ENCODE assay signal across 11 mouse cellular contexts in the genomic region with DNA sequence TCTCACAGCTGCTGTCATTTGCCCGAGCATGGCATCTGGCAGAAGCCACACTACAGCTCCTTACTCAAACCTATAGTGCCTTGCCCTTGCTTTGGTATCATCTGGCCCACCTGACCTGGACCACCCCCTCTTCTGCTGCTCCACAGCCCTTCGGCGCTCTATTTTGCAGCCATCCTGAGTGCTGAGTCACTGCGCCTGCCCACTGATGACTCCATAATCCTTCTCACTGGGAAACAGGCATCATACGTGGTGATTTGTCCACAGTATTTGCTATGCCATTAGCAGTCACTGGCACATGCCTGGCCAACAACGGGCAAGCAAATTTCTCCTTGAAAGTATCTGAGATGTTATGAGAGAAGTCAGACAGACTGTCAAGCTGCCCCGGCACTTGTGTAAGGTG. TPM values are rescaled to one million over a fixed set of nuclear protein-coding genes. Genes with fewer than 3 reads are reported as not detected.
DNase-seq lines count a peak whose midpoint lies in the region; ATAC-seq and TF ChIP-seq lines count a peak whose summit lies in the region.
"Had no signal": no experiment of that assay in that cellular context is flagged by ENCODE, and none has a peak within 500 bp of the region (broad histone marks: within the 10 kb centered on the region; RNA-seq: fewer than 3 reads in every experiment).

No protein-coding gene starts in this region.

- no peaks in the 10 kb centered on the region for H3K9me3 ChIP-seq in liver, embryonic 11.5 days (ENCODE audit: control insufficient read depth, low read length)
- no peaks in the 10 kb centered on the region for H3K9me3 ChIP-seq in heart, embryonic 16.5 days (replicated peaks; ENCODE audit: control insufficient read depth, low read length)
- no peaks in the 10 kb centered on the region for H3K9me3 ChIP-seq in forebrain, embryonic 11.5 days (ENCODE audit: control insufficient read depth, low read length)
- H3K9me3 ChIP-seq: limb, embryonic 12.5 days; midbrain, embryonic 13.5 days had no signal

- peaks cover 5% of the 10 kb centered on the region for H3K36me3 ChIP-seq in heart, adult 2 months (ENCODE audit: control insufficient read depth, insufficient read depth, low read length)
- no peaks in the 10 kb centered on the region for H3K36me3 ChIP-seq in liver, embryonic 11.5 days (ENCODE audit: control insufficient read depth, insufficient read depth, low read length)
- H3K36me3 ChIP-seq in heart, embryonic 16.5 days (ENCODE audit: control insufficient read depth, insufficient read depth), result no peaks in the 10 kb centered on the region
- no peaks in the 10 kb centered on the region for H3K36me3 ChIP-seq in forebrain, embryonic 11.5 days (ENCODE audit: control insufficient read depth, insufficient read depth, low read length)
- H3K36me3 ChIP-seq: limb, embryonic 12.5 days had no signal

- no peak for TF ChIP-seq POLR2A in heart, adult 2 months (IDR thresholded peaks at IDR 0.05; ENCODE audit: insufficient read depth, low read depth, low read length)

- H3K27me3 ChIP-seq in heart, adult 2 months (ENCODE audit: control insufficient read depth, insufficient read depth, low read length), result no peaks in the 10 kb centered on the region
- H3K27me3 ChIP-seq in liver, embryonic 11.5 days (replicated peaks; ENCODE audit: control insufficient read depth, insufficient read depth, low read length), result no peaks in the 10 kb centered on the region
- H3K27me3 ChIP-seq in heart, embryonic 16.5 days (ENCODE audit: control insufficient read depth, insufficient read depth, low read length), result no peaks in the 10 kb centered on the region
- H3K27me3 ChIP-seq in forebrain, embryonic 11.5 days (ENCODE audit: control insufficient read depth, insufficient read depth, low read length), result no peaks in the 10 kb centered on the region
- H3K27me3 ChIP-seq: midbrain, embryonic 13.5 days had no signal

- peak overlapping the region; percentile 27 for H3K9ac ChIP-seq in heart, adult 2 months (ENCODE audit: low read depth, low read length)
- no peak overlapping the region for H3K9ac ChIP-seq in liver, embryonic 11.5 days (ENCODE audit: low read depth, low read length)
- peak overlapping the region; percentile 81 for H3K9ac ChIP-seq in heart, embryonic 16.5 days (ENCODE audit: low read length)
- H3K9ac ChIP-seq in forebrain, embryonic 11.5 days (ENCODE audit: low read length), result no peak overlapping the region
- H3K9ac ChIP-seq: forebrain, postnatal 0 days; limb, embryonic 12.5 days; midbrain, embryonic 13.5 days had no signal

- WGBS in heart, adult 2 months, result 64% methylated on average over 7 of the region's 7 CpGs
- WGBS in liver, embryonic 11.5 days, result 55% methylated on average over 7 of the region's 7 CpGs
- WGBS in heart, embryonic 16.5 days, result 62% methylated on average over 7 of the region's 7 CpGs
- WGBS in forebrain, embryonic 11.5 days, result 92% methylated on average over 7 of the region's 7 CpGs

- intact Hi-C loops in heart, adult 2 months (cut with DNase I), result loop anchor here (1.0 to 10.0 kb wide), 3 partner anchors 15 to 115 kb away; no protein-coding TSS in a partner anchor

- DNase-seq in heart, adult 2 months, result no peak
- no peak for DNase-seq in heart, adult 8-10 months (ENCODE audit: low spot score)
- DNase-seq in liver, embryonic 11.5 days (ENCODE audit: low spot score), result no peak
- DNase-seq in liver, result no peak
- no peak for DNase-seq in forebrain, embryonic 11.5 days (ENCODE audit: low spot score)
- DNase-seq in layer of hippocampus, postnatal 10 days (ENCODE audit: low spot score in 2 of 2), result no peak
- DNase-seq: forebrain, postnatal 0 days had no signal

- no peak for TF ChIP-seq CTCF in heart, adult 2 months (IDR thresholded peaks at IDR 0.05)

- no peak overlapping the region for H3K4me2 ChIP-seq in liver, embryonic 11.5 days
- no peak overlapping the region for H3K4me2 ChIP-seq in heart, embryonic 16.5 days (ENCODE audit: low read depth, low read length)
- no peak overlapping the region for H3K4me2 ChIP-seq in forebrain, embryonic 11.5 days (ENCODE audit: low read depth, low read length, severe bottlenecking)
- H3K4me2 ChIP-seq: limb, embryonic 12.5 days; midbrain, embryonic 13.5 days had no signal

- H3K79me2 ChIP-seq in heart, adult 2 months (replicated peaks; ENCODE audit: control insufficient read depth, insufficient read depth, low read length), result no peaks in the 10 kb centered on the region

- 0 out of 2 replicates have a peak, but pooled peaks have one; percentile 22 for ATAC-seq in liver, embryonic 11.5 days (replicated peaks; ENCODE audit: low FRiP score)
- ATAC-seq in heart, embryonic 16.5 days (replicated peaks; ENCODE audit: extremely low read depth, insufficient read depth, low FRiP score), result no peak
- peak; percentile 23; the same call in 1 of the 2 replicates for ATAC-seq in megakaryocyte-erythroid progenitor cell, adult 5-6 weeks (replicated peaks; ENCODE audit: low FRiP score, low TSS enrichment, poor library complexity, severe bottlenecking)
- no peak for ATAC-seq in forebrain, embryonic 11.5 days (replicated peaks; ENCODE audit: low FRiP score)
- ATAC-seq: forebrain, postnatal 0 days; midbrain, embryonic 13.5 days had no signal

- peak overlapping the region; percentile 93 for H3K27ac ChIP-seq in heart, adult 2 months
- H3K27ac ChIP-seq in liver, embryonic 11.5 days (ENCODE audit: low read depth, low read length), result no peak overlapping the region
- peak overlapping the region; percentile 96 for H3K27ac ChIP-seq in heart, embryonic 16.5 days (ENCODE audit: low read length)
- no peak overlapping the region for H3K27ac ChIP-seq in forebrain, embryonic 11.5 days (ENCODE audit: low read depth, low read length)
- H3K27ac ChIP-seq: limb, embryonic 12.5 days; midbrain, embryonic 13.5 days had no signal

- TF ChIP-seq EP300 in heart, adult 2 months (IDR thresholded peaks at IDR 0.05; ENCODE audit: insufficient read depth, low read depth, low read length), result no peak

- no peak overlapping the region for H3K4me3 ChIP-seq in heart, adult 2 months
- no peak overlapping the region for H3K4me3 ChIP-seq in liver, embryonic 11.5 days (ENCODE audit: low read depth, low read length)
- H3K4me3 ChIP-seq in heart, embryonic 16.5 days (ENCODE audit: low read length), result no peak overlapping the region
- H3K4me3 ChIP-seq in forebrain, embryonic 11.5 days (ENCODE audit: low read depth, low read length), result no peak overlapping the region
- H3K4me3 ChIP-seq: midbrain, embryonic 13.5 days had no signal

- H3K4me1 ChIP-seq in heart, adult 2 months (ENCODE audit: control insufficient read depth, insufficient read depth, low read length), result peaks cover 24% of the 10 kb centered on the region
- no peaks in the 10 kb centered on the region; the same call in none of the 2 replicates for H3K4me1 ChIP-seq in liver, embryonic 11.5 days (replicated peaks; ENCODE audit: control insufficient read depth, insufficient read depth, low read length)
- peaks cover 39% of the 10 kb centered on the region for H3K4me1 ChIP-seq in heart, embryonic 16.5 days (ENCODE audit: control insufficient read depth, insufficient read depth, low read length)
- no peaks in the 10 kb centered on the region for H3K4me1 ChIP-seq in forebrain, embryonic 11.5 days (replicated peaks; ENCODE audit: control insufficient read depth, insufficient read depth, low read length)
- H3K4me1 ChIP-seq: midbrain, embryonic 13.5 days had no signal

RNA-seq across cellular contexts. Expression of gene Depp1, which starts 0.6 kb away (rescaled TPM):
- total RNA-seq in heart, adult 2 months (2021), result 10 to 100 TPM; 53.5 to 86.1 TPM
- 32.7 and 53.0 TPM in 2 replicates for polyA plus RNA-seq in heart, adult 2 months (2012; rRNA removed)
- total RNA-seq in heart, adult 8-10 months (2022), result 10 to 100 TPM; 32.2 to 58.5 (median 41.2) TPM
- 5.3 and 6.1 TPM in 2 replicates for polyA plus RNA-seq in liver, embryonic 11.5 days (2014; fragmentation: Nextera tagmentation; extraction: Ambion mirVana)
- polyA plus RNA-seq in heart, embryonic 16.5 days (2015; fragmentation: Nextera tagmentation; extraction: Ambion mirVana), result 65.7 and 68.9 TPM in 2 replicates
- total RNA-seq in megakaryocyte-erythroid progenitor cell, adult 5-6 weeks (2014; fragmentation: Nextera tagmentation), result not detected in 2 replicates
- total RNA-seq in megakaryocyte-erythroid progenitor cell, adult 5-6 weeks (2017), result not detected in 2 replicates
- 3.9 and 5.0 TPM in 2 replicates for polyA plus RNA-seq in forebrain, embryonic 11.5 days (2014; fragmentation: Nextera tagmentation; extraction: Ambion mirVana)
- 1 to 10 TPM; 1.7 to 3.9 TPM for total RNA-seq in layer of hippocampus, postnatal 10 days (2021)

RNA-seq across cellular contexts. Expression of gene Zfp422, which starts 21.0 kb away (rescaled TPM):
- 10 to 100 TPM; 14.8 to 19.2 TPM for total RNA-seq in heart, adult 2 months (2021)
- polyA plus RNA-seq in heart, adult 2 months (2012; rRNA removed), result 13.1 and 27.8 TPM in 2 replicates
- total RNA-seq in heart, adult 8-10 months (2022), result 10 to 100 TPM; 13.6 to 15.5 (median 14.8) TPM
- 92.5 and 98.5 TPM in 2 replicates for polyA plus RNA-seq in liver, embryonic 11.5 days (2014; fragmentation: Nextera tagmentation; extraction: Ambion mirVana)
- 78.8 and 89.8 TPM in 2 replicates for polyA plus RNA-seq in heart, embryonic 16.5 days (2015; fragmentation: Nextera tagmentation; extraction: Ambion mirVana)
- 32.6 and 36.2 TPM in 2 replicates for total RNA-seq in megakaryocyte-erythroid progenitor cell, adult 5-6 weeks (2014; fragmentation: Nextera tagmentation)
- 21.2 and 40.2 TPM in 2 replicates for total RNA-seq in megakaryocyte-erythroid progenitor cell, adult 5-6 weeks (2017)
- 351 and 359 TPM in 2 replicates for polyA plus RNA-seq in forebrain, embryonic 11.5 days (2014; fragmentation: Nextera tagmentation; extraction: Ambion mirVana)
- total RNA-seq in layer of hippocampus, postnatal 10 days (2021), result 10 to 100 TPM; 28.9 to 30.0 TPM

RNA-seq across cellular contexts. Expression of gene Rassf4, which starts 23.9 kb away (rescaled TPM):
- 1 to 10 TPM; 5.8 TPM for total RNA-seq in heart, adult 2 months (2021)
- 6.4 and 8.9 TPM in 2 replicates for polyA plus RNA-seq in heart, adult 2 months (2012; rRNA removed)
- 1 to 10 TPM; 3.7 to 7.0 (median 5.1) TPM for total RNA-seq in heart, adult 8-10 months (2022)
- polyA plus RNA-seq in liver, embryonic 11.5 days (2014; fragmentation: Nextera tagmentation; extraction: Ambion mirVana), result 4.8 and 4.9 TPM in 2 replicates
- 6.2 and 6.5 TPM in 2 replicates for polyA plus RNA-seq in heart, embryonic 16.5 days (2015; fragmentation: Nextera tagmentation; extraction: Ambion mirVana)
- total RNA-seq in megakaryocyte-erythroid progenitor cell, adult 5-6 weeks (2014; fragmentation: Nextera tagmentation), result 2.0 and 2.4 TPM in 2 replicates
- total RNA-seq in megakaryocyte-erythroid progenitor cell, adult 5-6 weeks (2017), result 3.3 and 5.4 TPM in 2 replicates
- polyA plus RNA-seq in forebrain, embryonic 11.5 days (2014; fragmentation: Nextera tagmentation; extraction: Ambion mirVana), result 20.7 and 22.7 TPM in 2 replicates
- total RNA-seq in layer of hippocampus, postnatal 10 days (2021), result 1 to 10 TPM; 4.3 to 4.8 TPM

Comparison
In these comparisons a context has a peak if more than half of its experiments do, and no peak if none do; other contexts are left out.
1. H3K27ac ChIP-seq: peak in heart, adult 2 months (single experiment) and heart, embryonic 16.5 days (single experiment); none in liver, embryonic 11.5 days (single experiment) and forebrain, embryonic 11.5 days (single experiment).
2. H3K9ac ChIP-seq: peak in heart, adult 2 months (single experiment) and heart, embryonic 16.5 days (single experiment); none in liver, embryonic 11.5 days (single experiment) and forebrain, embryonic 11.5 days (single experiment).
3. ATAC-seq: peak in liver, embryonic 11.5 days (single experiment) and megakaryocyte-erythroid progenitor cell, adult 5-6 weeks (single experiment); none in heart, embryonic 16.5 days (single experiment) and forebrain, embryonic 11.5 days (single experiment).
4. RNA of gene Depp1, which starts 0.6 kb away (total RNA-seq): 53.5 to 86.1 TPM in heart, adult 2 months and 32.2 to 58.5 TPM in heart, adult 8-10 months; 1.7 to 3.9 TPM in layer of hippocampus, postnatal 10 days and not detected in megakaryocyte-erythroid progenitor cell, adult 5-6 weeks; every median in the first group is over 4 times any median in the second.